Mouse (Mus musculus): Measurements from ENCODE around the gene Krtap4-7.
"Not testable (repeated sequence)": the region's sequence is repeated elsewhere in the genome, so short reads cannot be mapped to it uniquely, and the experiment has no call there.

DNA sequence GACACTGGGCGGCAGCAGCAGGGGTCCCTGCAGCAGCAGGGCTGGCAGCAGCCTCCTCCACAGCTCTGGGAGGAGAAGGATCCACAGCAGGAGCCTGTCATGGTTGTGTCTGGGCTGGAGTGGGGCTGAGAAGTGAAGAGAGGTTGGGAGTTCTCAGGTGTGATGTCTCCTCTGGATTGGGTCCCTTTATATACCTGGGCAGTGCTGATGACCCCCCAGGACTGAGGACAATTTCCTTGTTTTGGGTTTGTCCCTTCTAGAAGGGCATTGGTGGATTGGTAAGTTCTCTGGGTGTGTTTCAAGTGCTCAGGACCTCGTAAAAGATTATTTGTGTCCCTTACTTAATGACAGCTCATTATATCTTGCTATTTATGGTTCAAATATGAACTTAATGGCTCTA is 33.8 kb downstream of the Krtap4-7 start, which contains the start of gene Gm11937:
- not testable (repeated sequence) for TF ChIP-seq GATA1, TAL1 (IDR thresholded peaks at IDR 0.05; ENCODE audit: low read length)
